9 mouse cellular contexts compared by ENCODE assay signal in genomic region chr2:127484476-127485170, GRCm38 (mm10). TPM values are rescaled to one million over a fixed set of nuclear protein-coding genes. Genes with fewer than 3 reads are reported as not detected.
A peak's percentile ranks its signal among the peaks of the same experiment; 100 is the strongest.
DNase-seq lines count a peak whose midpoint lies in the region; ATAC-seq and TF ChIP-seq lines count a peak whose summit lies in the region.
"Had no signal": no experiment of that assay in that cellular context is flagged by ENCODE, and none has a peak within 500 bp of the region (broad histone marks: within the 10 kb centered on the region; RNA-seq: fewer than 3 reads in every experiment).

No protein-coding gene starts in this region.

- DNase-seq in WW6 (ENCODE audit: low read depth, low spot score), result peak; percentile 46
- DNase-seq in embryo, embryonic 11.5 days (ENCODE audit: low read depth, low spot score), result peak; percentile 72
- DNase-seq in heart, adult 2 months, result peak; percentile 77 to 78
- DNase-seq in neural tube, embryonic 10.5 days (ENCODE audit: extremely low spot score, low spot score), result peak; percentile 66
- DNase-seq in yolk sac, embryonic 10.5 days (ENCODE audit: low spot score), result peak; percentile 47
- DNase-seq in left cerebral cortex, adult 18-20 months (ENCODE audit: low spot score in 2 of 2), result no peak

- intact Hi-C loops in heart, adult 2 months (cut with DNase I), result no loop called here

- H3K27me3 ChIP-seq in heart, adult 2 months (ENCODE audit: control insufficient read depth, insufficient read depth, low read length), result peaks cover 9% of the 10 kb centered on the region; the same call in 1 of the 2 replicates
- H3K27me3 ChIP-seq in intestine, embryonic 16.5 days (replicated peaks; ENCODE audit: control insufficient read depth, insufficient read depth, low read length), result peaks cover 49% of the 10 kb centered on the region
- peaks cover 70% of the 10 kb centered on the region for H3K27me3 ChIP-seq in liver, embryonic 15.5 days

- TF ChIP-seq EP300 in heart, adult 2 months (IDR thresholded peaks at IDR 0.05; ENCODE audit: insufficient read depth, low read depth, low read length), result no peak

- no peaks in the 10 kb centered on the region for H3K36me3 ChIP-seq in heart, adult 2 months (ENCODE audit: control insufficient read depth, insufficient read depth, low read length)
- no peaks in the 10 kb centered on the region for H3K36me3 ChIP-seq in intestine, embryonic 16.5 days (ENCODE audit: control insufficient read depth, insufficient read depth, low read length)
- no peaks in the 10 kb centered on the region for H3K36me3 ChIP-seq in liver, embryonic 15.5 days (replicated peaks)

- H3K9me3 ChIP-seq in intestine, embryonic 16.5 days (ENCODE audit: control insufficient read depth, low read length), result no peaks in the 10 kb centered on the region
- H3K9me3 ChIP-seq in liver, embryonic 15.5 days (replicated peaks), result no peaks in the 10 kb centered on the region

- H3K27ac ChIP-seq in heart, adult 2 months, result no peak overlapping the region
- no peak overlapping the region for H3K27ac ChIP-seq in intestine, embryonic 16.5 days (ENCODE audit: low read length)
- H3K27ac ChIP-seq in liver, embryonic 15.5 days (replicated peaks), result no peak overlapping the region

- no peak overlapping the region for H3K4me3 ChIP-seq in heart, adult 2 months
- peak overlapping the region; percentile 31 for H3K4me3 ChIP-seq in intestine, embryonic 16.5 days (ENCODE audit: low read length)
- H3K4me3 ChIP-seq in liver, embryonic 15.5 days (replicated peaks), result 0 out of 2 replicates have a peak overlapping the region, but pooled peaks have one; percentile 18

- H3K4me1 ChIP-seq in heart, adult 2 months (ENCODE audit: control insufficient read depth, insufficient read depth, low read length), result peaks cover 3% of the 10 kb centered on the region
- peaks cover 23% of the 10 kb centered on the region for H3K4me1 ChIP-seq in intestine, embryonic 16.5 days (ENCODE audit: control insufficient read depth, insufficient read depth, low read length)
- peaks cover 21% of the 10 kb centered on the region; the same call in 1 of the 2 replicates for H3K4me1 ChIP-seq in liver, embryonic 15.5 days (replicated peaks)

- WGBS in heart, adult 2 months, result 7% methylated on average over 19 of the region's 19 CpGs
- WGBS in intestine, embryonic 16.5 days, result 9% methylated on average over 19 of the region's 19 CpGs
- WGBS in liver, embryonic 15.5 days (ENCODE audit: insufficient replicate concordance), result 14% methylated on average over 19 of the region's 19 CpGs

- 0 out of 2 replicates have a peak, but pooled peaks have one; percentile 20 for TF ChIP-seq POLR2A in heart, adult 2 months (IDR thresholded peaks at IDR 0.05; ENCODE audit: insufficient read depth, low read depth, low read length)

- no peak for TF ChIP-seq CTCF in heart, adult 2 months (IDR thresholded peaks at IDR 0.05)

- ATAC-seq in intestine, embryonic 16.5 days, result peak; percentile 75
- peak; percentile 28 for ATAC-seq in liver, embryonic 15.5 days (ENCODE audit: insufficient read depth)

- H3K9ac ChIP-seq in heart, adult 2 months (ENCODE audit: low read depth, low read length), result no peak overlapping the region
- no peak overlapping the region for H3K9ac ChIP-seq in intestine, embryonic 16.5 days (ENCODE audit: low read depth, low read length)
- no peak overlapping the region for H3K9ac ChIP-seq in liver, embryonic 15.5 days

- H3K79me2 ChIP-seq in heart, adult 2 months (replicated peaks; ENCODE audit: control insufficient read depth, insufficient read depth, low read length), result no peaks in the 10 kb centered on the region

- H3K4me2 ChIP-seq in intestine, embryonic 16.5 days (ENCODE audit: low read depth, low read length), result peak overlapping the region; percentile 46
- H3K4me2 ChIP-seq in liver, embryonic 15.5 days, result peak overlapping the region; percentile 46

RNA-seq across cellular contexts. Expression of gene Kcnip3, which starts 37.3 kb away (rescaled TPM):
- 1 to 10 TPM; 1.1 to 1.3 TPM for total RNA-seq in heart, adult 2 months (2021)
- polyA plus RNA-seq in heart, adult 2 months (2012; rRNA removed), result 1.2 and 1.3 TPM in 2 replicates
- 3.4 and 4.0 TPM in 2 replicates for polyA plus RNA-seq in intestine, embryonic 16.5 days (2015; fragmentation: Nextera tagmentation; extraction: Ambion mirVana)
- polyA plus RNA-seq in liver, embryonic 15.5 days (2015; fragmentation: Nextera tagmentation; extraction: Ambion mirVana), result 0.28 and 0.41 TPM in 2 replicates
- total RNA-seq in left cerebral cortex, adult 18-20 months (2021), result 100 to 1,000 TPM; 114 to 130 TPM
- total RNA-seq: neutrophil, adult 5-6 weeks had no signal

RNA-seq across cellular contexts. Expression of gene Fahd2a, which starts 40.3 kb away (rescaled TPM):
- 10 to 100 TPM; 42.5 to 44.5 TPM for total RNA-seq in heart, adult 2 months (2021)
- 34.5 and 40.3 TPM in 2 replicates for polyA plus RNA-seq in heart, adult 2 months (2012; rRNA removed)
- 24.8 and 27.8 TPM in 2 replicates for polyA plus RNA-seq in intestine, embryonic 16.5 days (2015; fragmentation: Nextera tagmentation; extraction: Ambion mirVana)
- polyA plus RNA-seq in liver, embryonic 15.5 days (2015; fragmentation: Nextera tagmentation; extraction: Ambion mirVana), result 14.0 and 15.4 TPM in 2 replicates
- total RNA-seq in left cerebral cortex, adult 18-20 months (2021), result 10 to 100 TPM; 18.3 to 19.4 TPM

RNA-seq across cellular contexts. Expression of gene Prom2, which starts 56.6 kb away (rescaled TPM):
- not detected for total RNA-seq in heart, adult 2 months (2021)
- 0.06 and 0.14 TPM in 2 replicates for polyA plus RNA-seq in heart, adult 2 months (2012; rRNA removed)
- polyA plus RNA-seq in intestine, embryonic 16.5 days (2015; fragmentation: Nextera tagmentation; extraction: Ambion mirVana), result 0.56 and 0.58 TPM in 2 replicates
- not detected in 2 replicates for polyA plus RNA-seq in liver, embryonic 15.5 days (2015; fragmentation: Nextera tagmentation; extraction: Ambion mirVana)
- total RNA-seq in left cerebral cortex, adult 18-20 months (2021), result under 1 TPM; 0.49 to 0.53 TPM
- total RNA-seq: neutrophil, adult 5-6 weeks had no signal

RNA-seq across cellular contexts. Expression of gene Gpat2, which starts 59.6 kb away (rescaled TPM):
- total RNA-seq in heart, adult 2 months (2021), result not detected
- 0.06 and 0.08 TPM in 2 replicates for polyA plus RNA-seq in heart, adult 2 months (2012; rRNA removed)
- polyA plus RNA-seq in intestine, embryonic 16.5 days (2015; fragmentation: Nextera tagmentation; extraction: Ambion mirVana), result 0.09 and 0.12 TPM in 2 replicates
- 0.35 and 0.63 TPM in 2 replicates for polyA plus RNA-seq in liver, embryonic 15.5 days (2015; fragmentation: Nextera tagmentation; extraction: Ambion mirVana)
- total RNA-seq in left cerebral cortex, adult 18-20 months (2021), result under 1 TPM; 0.30 to 0.49 TPM
- total RNA-seq: neutrophil, adult 5-6 weeks had no signal

Comparison
In these comparisons a context has a peak if more than half of its experiments do, and no peak if none do; other contexts are left out.
1. DNase-seq: peak in WW6 (single experiment), embryo, embryonic 11.5 days (single experiment), heart, adult 2 months (2 of 2), neural tube, embryonic 10.5 days (single experiment) and yolk sac, embryonic 10.5 days (single experiment); none in left cerebral cortex, adult 18-20 months (0 of 2).